Mouse (Mus musculus): Measurements from ENCODE around the gene Fam155a. TPM values are rescaled to one million over a fixed set of nuclear protein-coding genes. Genes with fewer than 3 reads are reported as not detected.

Gene Fam155a
- total RNA-seq, 4 experiments from 2014 or later, result 108 to 119 (median 115) TPM

DNA sequence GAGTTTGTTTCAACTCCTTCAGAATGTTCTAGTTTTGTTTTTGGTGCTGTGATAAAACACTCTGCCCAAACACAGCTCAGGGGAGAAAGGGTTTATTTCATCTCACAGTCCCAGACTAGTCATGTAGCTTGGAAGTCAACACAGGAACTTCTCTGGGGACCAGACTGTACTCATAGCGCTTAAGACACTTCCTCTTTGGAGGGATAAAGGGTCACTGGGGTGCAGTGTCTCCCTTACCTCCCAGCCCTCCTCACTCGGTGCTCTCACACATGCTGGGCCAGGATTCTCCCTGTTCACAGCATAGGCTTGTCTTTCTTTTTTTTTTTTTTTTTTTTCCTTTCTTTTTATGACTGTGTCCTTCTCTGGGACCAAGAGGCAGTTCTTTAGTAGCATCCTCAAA, 585.8 kb downstream of the Fam155a start:
- no peak for DNase-seq (ENCODE audit: low spot score in 2 of 2)

DNA sequence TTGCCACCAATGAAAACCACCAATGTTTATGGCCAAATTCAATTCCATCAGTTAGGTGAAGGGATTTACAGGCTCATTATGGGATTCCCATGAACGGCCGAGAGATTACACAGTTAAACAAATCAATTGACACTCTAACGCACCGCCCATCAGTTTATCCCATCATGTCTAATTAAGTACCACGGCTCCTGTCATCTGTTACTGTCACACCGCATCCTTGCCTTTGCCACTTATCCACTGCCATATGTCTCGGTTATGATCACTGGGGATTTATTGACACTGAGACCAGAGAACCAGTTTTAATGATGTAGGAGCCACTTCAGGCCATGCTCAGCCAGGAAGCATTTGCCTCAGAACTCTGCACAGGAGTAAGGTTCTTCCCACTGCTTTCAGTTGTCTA, 588.5 kb downstream of the Fam155a start:
- no peak for DNase-seq (ENCODE audit: low spot score in 2 of 2)

DNA sequence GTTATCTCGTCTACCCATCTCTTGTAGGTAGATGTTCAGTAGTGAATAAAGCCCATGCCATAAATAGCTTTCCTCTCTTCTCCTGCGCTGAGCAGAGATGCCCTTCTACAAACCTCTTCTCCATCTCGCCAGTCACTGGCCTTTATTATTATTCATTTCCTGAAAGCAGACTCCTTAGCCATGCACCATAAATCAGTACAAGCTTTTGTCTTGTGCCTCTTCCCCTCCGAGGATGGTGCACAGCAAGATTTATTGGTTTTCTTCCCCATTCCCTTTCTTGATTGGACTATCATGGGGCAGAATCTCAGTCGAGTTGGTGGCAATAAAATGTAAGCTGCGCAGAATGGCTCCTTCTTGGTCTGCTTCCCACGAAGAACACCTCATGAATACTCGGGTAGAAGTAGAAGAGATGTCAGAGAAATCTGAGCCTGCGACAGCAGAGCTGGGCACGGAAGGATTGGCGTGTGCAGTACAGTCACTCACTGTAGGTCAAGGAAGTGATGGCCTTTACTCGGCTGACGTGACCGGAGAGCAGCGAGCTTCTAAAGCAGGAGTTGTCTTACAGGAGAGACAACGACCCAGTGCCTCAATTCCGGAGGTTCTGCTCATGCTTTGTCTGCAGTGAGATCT, 590.2 kb downstream of the Fam155a start:
- no peak for DNase-seq (ENCODE audit: low spot score in 2 of 2)

DNA sequence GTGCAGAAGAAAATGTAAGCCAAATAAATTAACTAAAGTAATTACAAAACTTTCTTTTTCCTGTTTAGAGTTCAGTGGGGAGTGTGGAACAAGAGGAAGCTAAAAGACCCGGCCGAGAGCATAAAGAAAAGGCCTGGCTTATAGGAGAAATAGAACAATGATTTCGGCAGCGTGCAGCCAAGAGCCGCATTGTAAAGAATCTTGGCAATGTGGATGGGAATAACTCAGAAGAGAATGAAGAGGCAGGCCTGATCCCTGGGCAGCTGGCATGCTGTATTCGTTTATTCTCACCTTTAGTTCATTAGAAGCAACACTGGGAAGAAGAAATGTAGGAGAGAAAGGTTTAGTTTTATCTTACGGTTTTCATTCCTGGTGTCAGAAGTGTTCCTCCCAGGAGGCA, 594.0 kb downstream of the Fam155a start:
- no peak for DNase-seq (ENCODE audit: low spot score in 2 of 2)

DNA sequence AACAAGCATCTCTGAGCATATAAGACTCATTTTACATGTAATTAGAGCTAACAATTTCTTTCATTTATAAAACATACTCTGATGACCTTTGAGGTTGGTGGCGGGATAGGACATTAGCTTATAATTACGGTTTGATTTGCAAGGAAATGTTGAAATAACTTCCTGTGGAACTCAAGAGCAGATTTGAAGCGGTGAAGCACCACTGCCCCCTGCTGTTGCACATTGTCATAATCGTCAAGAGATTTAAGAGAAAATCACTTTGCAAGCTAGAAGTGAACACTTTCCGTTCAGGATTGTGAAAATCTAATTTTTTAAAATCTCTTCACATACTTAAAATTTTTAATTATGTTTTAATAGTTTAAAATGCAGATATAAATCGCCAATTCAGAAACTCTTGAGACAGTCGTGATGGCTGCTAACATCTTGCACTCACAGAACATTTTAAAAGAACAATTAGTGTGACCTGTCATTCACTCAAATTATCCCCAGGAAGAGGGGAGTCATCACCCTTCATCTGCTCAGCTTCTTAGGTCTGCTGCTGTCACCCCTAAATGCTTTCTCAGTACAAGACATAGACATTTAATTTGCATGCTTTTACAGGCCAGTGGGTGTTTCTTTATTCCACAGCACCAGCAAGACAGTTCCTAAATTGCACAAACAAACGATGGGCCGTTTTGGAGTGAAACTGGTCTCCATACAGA, 595.9 kb downstream of the Fam155a start:
- peak in 1 of 2 experiments; percentile 66 for DNase-seq (ENCODE audit: low spot score in 2 of 2)

DNA sequence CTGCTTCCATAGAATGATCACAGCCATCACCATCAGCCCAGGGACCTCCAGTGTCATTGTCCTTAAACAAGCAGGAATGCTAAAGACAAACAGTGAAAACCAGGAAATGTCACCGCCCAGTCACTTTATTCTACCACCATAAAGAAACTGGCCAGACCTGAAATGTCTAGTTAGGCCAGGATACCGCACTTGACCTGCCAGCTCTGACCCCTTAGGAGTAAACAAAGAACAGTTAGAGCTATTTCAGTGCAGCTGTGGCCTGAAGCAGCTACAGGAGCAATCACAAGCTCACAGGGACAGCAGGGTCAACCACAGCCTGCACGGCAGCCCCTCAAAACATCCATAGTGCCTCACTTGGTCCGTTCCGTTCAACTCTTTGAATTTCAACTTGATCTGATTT, 599.1 kb downstream of the Fam155a start:
- DNase-seq (ENCODE audit: low spot score in 2 of 2), result no peak

DNA sequence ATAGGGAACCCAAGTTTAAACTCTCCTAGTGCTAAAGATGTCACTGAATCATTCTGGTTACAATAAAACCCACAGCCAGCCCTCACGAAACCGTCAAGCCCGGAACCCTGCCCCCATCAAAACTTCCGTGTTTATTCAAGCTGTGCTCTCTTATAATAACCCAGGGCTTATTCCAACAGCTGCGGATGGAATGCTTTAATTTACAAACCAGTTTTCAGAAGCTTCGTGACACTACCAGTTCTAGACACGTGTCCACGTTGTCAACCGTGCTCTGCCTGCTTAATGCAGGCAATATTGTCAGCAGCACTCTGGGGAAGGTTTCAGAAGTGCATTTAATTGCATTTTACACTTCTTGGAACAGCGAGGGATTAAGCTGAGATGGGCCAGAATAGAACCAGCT, 603.0 kb downstream of the Fam155a start:
- no peak for DNase-seq (ENCODE audit: low spot score in 2 of 2)

DNA sequence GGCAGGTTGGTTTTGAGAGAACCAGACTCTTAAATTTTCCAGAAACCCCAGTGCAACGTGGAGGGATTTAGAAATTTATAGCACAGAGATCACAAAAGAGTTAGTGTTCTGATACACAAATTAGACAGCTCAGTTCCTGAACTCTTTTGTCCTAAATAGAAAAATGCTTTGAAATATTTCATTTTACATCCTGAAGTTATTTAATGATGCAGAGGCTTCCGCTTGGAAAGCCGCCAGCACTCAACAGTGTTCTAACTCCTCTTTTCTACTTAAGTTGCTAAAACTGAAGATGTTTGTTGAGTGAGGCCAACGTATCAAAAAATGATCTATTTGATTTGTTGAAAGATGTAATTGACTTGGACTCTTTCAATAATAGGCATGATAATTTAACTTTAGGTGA, 609.4 kb downstream of the Fam155a start:
- no peak for DNase-seq (ENCODE audit: low spot score in 2 of 2)

DNA sequence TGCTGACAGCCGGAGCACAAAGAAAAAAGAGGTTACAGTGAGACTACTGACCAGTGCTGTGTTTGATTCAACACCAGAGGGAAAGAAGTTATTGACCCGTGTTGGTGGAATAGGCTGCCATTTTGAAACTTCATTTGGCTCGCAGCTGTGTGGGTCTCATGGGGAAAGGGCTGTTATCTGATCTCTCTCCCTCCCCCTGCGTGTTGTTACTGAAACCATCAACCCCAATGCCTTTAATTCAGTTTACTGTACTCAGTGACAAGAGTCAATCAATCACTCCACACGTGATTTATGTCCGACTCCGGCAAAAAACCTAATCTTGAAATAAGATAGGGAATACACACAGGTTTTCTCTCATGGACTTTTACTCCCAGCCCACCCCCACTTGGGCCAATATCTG, 611.6 kb downstream of the Fam155a start:
- no peak for DNase-seq (ENCODE audit: low spot score in 2 of 2)

DNA sequence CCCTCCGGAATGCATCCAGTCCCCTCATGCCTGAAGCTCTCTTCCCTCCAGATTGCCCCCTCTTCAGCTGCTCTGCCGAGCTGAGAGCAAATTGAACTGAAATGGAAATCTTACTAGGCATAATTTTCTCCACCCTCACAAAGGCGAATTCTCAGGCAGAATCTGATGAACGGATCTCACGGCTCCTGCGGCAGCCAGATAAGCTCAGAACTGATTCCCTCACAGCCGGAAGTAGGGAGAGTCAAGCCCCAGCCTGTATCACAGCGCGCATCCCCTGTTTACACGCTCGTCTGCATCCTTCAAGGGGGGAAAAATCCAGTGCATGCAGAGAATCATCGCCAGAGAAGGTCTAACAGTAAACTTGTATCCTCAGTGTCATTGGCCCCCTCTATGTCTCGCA, 612.3 kb downstream of the Fam155a start:
- DNase-seq (ENCODE audit: low spot score in 2 of 2), result peak in 1 of 2 experiments; percentile 8

DNA sequence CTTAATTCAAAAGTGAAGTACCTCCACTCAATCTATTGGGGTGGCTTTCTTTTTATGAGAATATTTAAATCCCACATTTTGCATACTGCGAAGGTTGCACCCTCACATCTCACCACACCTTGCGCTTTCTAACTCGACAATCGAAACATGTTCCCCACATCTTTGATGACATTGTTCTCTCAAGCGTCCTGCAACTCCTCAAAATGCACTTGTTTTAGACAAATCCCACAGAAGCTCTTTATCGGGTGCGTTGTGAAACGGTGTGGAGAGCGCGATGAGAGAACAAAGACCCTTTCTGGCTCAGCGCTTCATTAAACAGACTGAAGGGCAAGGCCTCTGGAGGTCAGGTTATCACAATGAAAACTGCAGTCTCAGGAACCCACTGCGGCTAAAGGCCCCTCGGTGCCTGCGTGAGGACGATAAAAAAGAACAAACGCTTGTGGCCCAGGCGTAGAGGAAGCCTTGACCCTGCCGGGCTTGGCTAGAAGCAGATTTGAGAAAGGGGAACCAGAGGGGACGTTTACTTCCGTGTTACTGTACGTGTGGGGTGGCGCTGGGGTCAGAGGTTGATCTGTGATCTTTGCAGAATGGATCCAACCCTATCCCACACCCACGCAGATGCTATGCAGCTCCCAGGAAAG, 613.7 kb downstream of the Fam155a start:
- no peak for DNase-seq (ENCODE audit: low spot score in 2 of 2)

Small RNAs within 50 kb of the gene (microRNA-seq; reads per million reads assigned to microRNA genes)
- gene Gm47312, result 0 reads per million in 2 experiments

Other genes starting within 250 kb of the Fam155a start
- gene Gm10217, start 93.1 kb upstream of the Fam155a start, total RNA-seq (2022), result not detected
- gene Lig4, start 206.5 kb upstream of the Fam155a start, total RNA-seq (2022), result 10 to 100 TPM; 11.1 to 12.9 (median 12.1) TPM
- gene Abhd13, start 206.5 kb upstream of the Fam155a start, total RNA-seq (2022), result 10 to 100 TPM; 25.9 to 27.3 (median 26.9) TPM
- 1 to 10 TPM; 1.7 to 7.8 (median 5.0) TPM for gene Tnfsf13b, start 235.3 kb upstream of the Fam155a start, total RNA-seq (2022)